Mouse (Mus musculus): Measurements from ENCODE around the gene Mitf.

The Mitf gene

GRCm38 (mm10) chr6:97806781-97807743 lies at the start of gene Mitf:
Mitf (plus strand) TSS chr6:97807052.
- in situ Hi-C loops (cut with MseI, MboI): no loop called here

GRCm38 (mm10) chr6:97757361-97757760 lies 49.5 kb upstream of the Mitf start:
- in situ Hi-C loops (cut with MseI, MboI): loop anchor here in 1 of 2 experiments (5.0 kb wide), 1 partner anchor 245 kb away; no protein-coding TSS in a partner anchor

- in situ Hi-C loops (cut with MseI, MboI): loop anchor here in 1 of 2 experiments (5.0 kb wide), 1 partner anchor 243 kb away; no protein-coding TSS in a partner anchor
Measured at GRCm38 (mm10) chr6:97758884-97759283, 48.0 kb upstream of the Mitf start.

GRCm38 (mm10) chr6:97759301-97759700 lies 47.6 kb upstream of the Mitf start:
- in situ Hi-C loops (cut with MseI, MboI): loop anchor here in 1 of 2 experiments (5.0 kb wide), 1 partner anchor 243 kb away; no protein-coding TSS in a partner anchor

- in situ Hi-C loops (cut with MseI, MboI): loop anchor here in 1 of 2 experiments (5.0 kb wide), 1 partner anchor 241 kb away; no protein-coding TSS in a partner anchor
Measured at GRCm38 (mm10) chr6:97761326-97761725, 45.5 kb upstream of the Mitf start.

- in situ Hi-C loops (cut with MseI, MboI): loop anchor here in 1 of 2 experiments (5.0 kb wide), 1 partner anchor 238 kb away; no protein-coding TSS in a partner anchor
Measured at GRCm38 (mm10) chr6:97763970-97764369, 42.9 kb upstream of the Mitf start.

- in situ Hi-C loops (cut with MseI, MboI): no loop called here
Measured at GRCm38 (mm10) chr6:97767836-97768235, 39.0 kb upstream of the Mitf start.

- in situ Hi-C loops (cut with MseI, MboI): no loop called here
Measured at GRCm38 (mm10) chr6:97769549-97769948, 37.3 kb upstream of the Mitf start.

GRCm38 (mm10) chr6:97781316-97781715 lies 25.5 kb upstream of the Mitf start:
- in situ Hi-C loops (cut with MseI, MboI): no loop called here

- in situ Hi-C loops (cut with MseI, MboI): no loop called here
Measured at GRCm38 (mm10) chr6:97782291-97782690, 24.6 kb upstream of the Mitf start.

- in situ Hi-C loops (cut with MseI, MboI): no loop called here
Measured at GRCm38 (mm10) chr6:97786871-97787270, 20.0 kb upstream of the Mitf start.

GRCm38 (mm10) chr6:97788361-97788974 lies 18.4 kb upstream of the Mitf start:
- in situ Hi-C loops (cut with MseI, MboI): no loop called here

- in situ Hi-C loops (cut with MseI, MboI): no loop called here
Measured at GRCm38 (mm10) chr6:97789700-97790099, 17.2 kb upstream of the Mitf start.

- in situ Hi-C loops (cut with MseI, MboI): no loop called here
Measured at GRCm38 (mm10) chr6:97792104-97792503, 14.7 kb upstream of the Mitf start.

- in situ Hi-C loops (cut with MseI, MboI): no loop called here
Measured at GRCm38 (mm10) chr6:97795175-97795574, 11.7 kb upstream of the Mitf start.

- in situ Hi-C loops (cut with MseI, MboI): no loop called here
Measured at GRCm38 (mm10) chr6:97800615-97801014, 6.2 kb upstream of the Mitf start.

- in situ Hi-C loops (cut with MseI, MboI): no loop called here
Measured at GRCm38 (mm10) chr6:97806051-97806450, 801 bp upstream of the Mitf start.

- in situ Hi-C loops (cut with MseI, MboI): no loop called here
Measured at GRCm38 (mm10) chr6:97814191-97814590, 7.3 kb downstream of the Mitf start.

- in situ Hi-C loops (cut with MseI, MboI): no loop called here
Measured at GRCm38 (mm10) chr6:97815723-97816122, 8.9 kb downstream of the Mitf start.

GRCm38 (mm10) chr6:97816806-97817205 lies 10.0 kb downstream of the Mitf start:
- in situ Hi-C loops (cut with MseI, MboI): no loop called here

- in situ Hi-C loops (cut with MseI, MboI): no loop called here
Measured at GRCm38 (mm10) chr6:97818128-97818527, 11.3 kb downstream of the Mitf start.

GRCm38 (mm10) chr6:97818948-97819347 lies 12.1 kb downstream of the Mitf start:
- in situ Hi-C loops (cut with MseI, MboI): no loop called here
